Comparison of ENCODE assay signal across 10 mouse cellular contexts in genomic region chr4:57129718-57130515, GRCm38 (mm10). TPM values are rescaled to one million over a fixed set of nuclear protein-coding genes. Genes with fewer than 3 reads are reported as not detected.
DNase-seq lines count a peak whose midpoint lies in the region; ATAC-seq and TF ChIP-seq lines count a peak whose summit lies in the region.
"Had no signal": no experiment of that assay in that cellular context is flagged by ENCODE, and none has a peak within 500 bp of the region (broad histone marks: within the 10 kb centered on the region; RNA-seq: fewer than 3 reads in every experiment).

No protein-coding gene starts in this region.

- H3K4me1 ChIP-seq in lung, postnatal 0 days (ENCODE audit: insufficient read depth, low read depth, low read length), result no peaks in the 10 kb centered on the region
- H3K4me1 ChIP-seq: midbrain, embryonic 13.5 days had no signal

- no peak overlapping the region for H3K4me3 ChIP-seq in lung, postnatal 0 days (ENCODE audit: low read depth, low read length)
- H3K4me3 ChIP-seq: midbrain, embryonic 13.5 days had no signal

- no peaks in the 10 kb centered on the region for H3K36me3 ChIP-seq in lung, postnatal 0 days (ENCODE audit: insufficient read depth, low read length)
- H3K36me3 ChIP-seq: midbrain, embryonic 13.5 days had no signal

- no peaks in the 10 kb centered on the region for H3K27me3 ChIP-seq in lung, postnatal 0 days (replicated peaks; ENCODE audit: insufficient read depth, low read length)
- H3K27me3 ChIP-seq: midbrain, embryonic 13.5 days had no signal

- H3K27ac ChIP-seq in lung, postnatal 0 days (ENCODE audit: low read length), result peak overlapping the region; percentile 45
- H3K27ac ChIP-seq: midbrain, embryonic 13.5 days had no signal

- H3K4me2 ChIP-seq in lung, postnatal 0 days (replicated peaks; ENCODE audit: low read depth, low read length), result 0 out of 2 replicates have a peak overlapping the region, but pooled peaks have one; percentile 6
- H3K4me2 ChIP-seq: midbrain, embryonic 13.5 days had no signal

- WGBS in lung, postnatal 0 days, result 56% methylated on average over 11 of the region's 11 CpGs
- WGBS in large intestine, adult 2 months, result 25% methylated on average over 11 of the region's 11 CpGs

- ATAC-seq in lung, postnatal 0 days, result peak; percentile 88
- ATAC-seq: inflammation-experienced regulatory T-cells, adult 6 months; midbrain, embryonic 13.5 days had no signal

- no peak for TF ChIP-seq EP300 in lung, postnatal 0 days (IDR thresholded peaks at IDR 0.05)

- no peak for TF ChIP-seq CTCF in lung, postnatal 0 days (IDR thresholded peaks at IDR 0.05)

- peak; percentile 66 for DNase-seq in lung, postnatal 0 days (ENCODE audit: low spot score)
- no peak for DNase-seq in lung, postnatal 25 days (ENCODE audit: low spot score)
- peak; percentile 57 for DNase-seq in kidney, adult 11 months
- peak; percentile 99 for DNase-seq in large intestine, adult 2 months (ENCODE audit: low read depth, low spot score)
- peak; percentile 36 for DNase-seq in telencephalon, adult 2 months (ENCODE audit: low read depth, low spot score)
- DNase-seq in spleen, postnatal 4 days (ENCODE audit: low spot score in 2 of 2), result no peak
- DNase-seq in adrenal gland, postnatal 25 days, result no peak
- DNase-seq: gastrocnemius, postnatal 25 days had no signal

- no peak overlapping the region for H3K9ac ChIP-seq in lung, postnatal 0 days (replicated peaks; ENCODE audit: low read depth)
- H3K9ac ChIP-seq: midbrain, embryonic 13.5 days had no signal

- H3K9me3 ChIP-seq in lung, postnatal 0 days (ENCODE audit: low read length), result no peaks in the 10 kb centered on the region
- H3K9me3 ChIP-seq: midbrain, embryonic 13.5 days had no signal

RNA-seq across cellular contexts. Expression of gene Epb41l4b, which starts 13.3 kb away (rescaled TPM):
- 10.3 and 10.6 TPM in 2 replicates for polyA plus RNA-seq in lung, postnatal 0 days (2015; fragmentation: Nextera tagmentation; extraction: Ambion mirVana)
- polyA plus RNA-seq in large intestine, adult 2 months (2012; rRNA removed), result 107 and 133 TPM in 2 replicates
- 1.4 and 2.3 TPM in 2 replicates for total RNA-seq in adrenal gland, postnatal 25 days (2021)
- polyA plus RNA-seq: inflammation-experienced regulatory T-cells, adult 6 months had no signal

Comparison
In these comparisons a context has a peak if more than half of its experiments do, and no peak if none do; other contexts are left out.
1. DNase-seq: peak in lung, postnatal 0 days (single experiment), kidney, adult 11 months (single experiment), large intestine, adult 2 months (single experiment) and telencephalon, adult 2 months (single experiment); none in lung, postnatal 25 days (single experiment), spleen, postnatal 4 days (0 of 2) and adrenal gland, postnatal 25 days (single experiment).